Mouse (Mus musculus) B cell, adult (primary cell): ENCODE measurements around the gene C87977. TPM values are rescaled to one million over a fixed set of nuclear protein-coding genes. Genes with fewer than 3 reads are reported as not detected.

Experiments
- total RNA-seq: library from RNA; stranded (reverse); gene quantifications from 4 replicates; pipeline ENCODE4 v1.2.4, GENCODE M21; 2023; ENCODE audit not compliant: inconsistent age

The C87977 gene
- total RNA-seq: not detected in 4 replicates

DNA sequence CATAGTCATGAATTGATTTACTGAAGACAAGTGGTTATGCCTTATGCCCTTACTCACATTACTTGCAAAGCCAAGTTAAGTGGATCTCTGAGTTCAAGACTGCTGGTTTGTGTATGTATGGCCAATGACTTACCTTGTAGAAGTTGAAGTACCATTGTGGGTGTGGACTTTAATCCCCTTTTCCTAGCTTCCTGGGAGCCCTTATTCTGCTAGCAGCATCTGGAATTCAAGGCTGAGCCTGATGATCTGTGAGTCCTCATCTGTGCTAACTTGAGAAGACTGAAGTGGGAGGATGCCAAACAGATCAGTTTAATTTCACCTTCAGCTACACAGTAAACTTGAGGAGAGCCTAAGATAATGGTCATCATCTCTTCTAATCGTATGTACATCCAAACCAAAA, at the start of gene C87977:
TSS of gene C87977 (minus strand) at position 101 of the 400 bp plus-strand sequence.

DNA sequence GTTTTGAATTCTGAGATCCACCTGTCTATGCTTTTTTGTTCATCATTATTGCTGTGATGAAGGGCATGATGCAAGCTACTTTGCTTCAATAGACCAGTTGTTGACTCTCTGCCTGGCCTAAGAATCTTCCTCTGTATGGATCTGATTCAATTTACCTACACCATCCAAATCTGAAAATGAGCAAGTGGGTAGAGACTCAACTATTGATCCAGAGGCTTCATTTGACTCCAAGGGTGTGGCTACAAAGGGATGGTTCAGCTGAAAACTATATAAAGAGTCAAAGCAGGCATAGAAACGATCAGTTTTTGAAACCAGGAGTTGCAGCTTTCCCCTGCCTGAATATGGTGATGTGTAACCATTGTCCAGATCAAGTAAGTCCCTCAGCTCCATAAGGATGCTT, 22.7 kb downstream of the C87977 start, which contains the start of gene Oog2:
TSS of gene Oog2 (plus strand) at position 301 of the 400 bp plus-strand sequence.

DNA sequence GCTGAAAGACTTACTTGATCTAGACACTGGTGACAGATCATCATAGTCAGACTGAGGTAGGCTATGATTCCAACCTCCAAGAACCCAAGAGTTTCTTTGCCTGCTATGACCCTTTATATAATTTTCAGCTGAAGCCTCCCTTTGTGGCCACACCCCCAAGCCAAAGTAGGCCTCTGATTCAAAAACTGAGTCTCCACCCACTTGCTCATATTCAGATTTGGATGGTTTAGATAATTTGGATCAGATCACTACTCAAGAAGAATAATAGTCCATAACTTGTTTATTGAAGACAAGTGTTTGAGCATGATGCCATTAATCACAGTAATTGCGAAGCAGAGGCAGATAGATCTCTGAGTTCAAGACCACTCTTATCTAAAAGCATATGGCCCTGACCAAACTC, 50.6 kb downstream of the C87977 start, which contains the start of gene Oog3:
TSS of gene Oog3 (minus strand) at position 101 of the 400 bp plus-strand sequence.

Other genes with a start within 250 kb of the C87977 start
- gene Gm13101, start 246.4 kb downstream of the C87977 start, total RNA-seq: not detected in 4 replicates
- gene Pramef17, start 218.9 kb downstream of the C87977 start, total RNA-seq: not detected in 4 replicates
- gene Pramel4, start 154.2 kb downstream of the C87977 start, total RNA-seq: not detected in 4 replicates
- not detected in 4 replicates for gene Gm13102, start 106.8 kb downstream of the C87977 start, total RNA-seq
- gene Oog3, start 50.7 kb downstream of the C87977 start, total RNA-seq: not detected in 4 replicates
- gene Oog2, start 22.6 kb downstream of the C87977 start, total RNA-seq: not detected in 4 replicates
- not detected in 4 replicates for gene Pramel5, start 67.2 kb upstream of the C87977 start, total RNA-seq
- gene Gm13128, start 116.9 kb upstream of the C87977 start, total RNA-seq: not detected in 4 replicates
- gene Gm13119, start 144.6 kb upstream of the C87977 start, total RNA-seq: not detected in 4 replicates
- gene Pramef20, start 164.6 kb upstream of the C87977 start, total RNA-seq: not detected in 4 replicates
- not detected in 4 replicates for gene Pramef12, start 195.1 kb upstream of the C87977 start, total RNA-seq
- gene 1700012P22Rik, start 225.5 kb upstream of the C87977 start, total RNA-seq: not detected in 4 replicates
- gene Gm9944, start 240.0 kb upstream of the C87977 start, total RNA-seq: not detected in 4 replicates